Mouse (Mus musculus) kidney, postnatal 10 days (tissue): ENCODE measurements around the gene Clstn1.

Experiments
- DNase-seq: peaks from one replicate; pipeline ENCODE4 v3.0.0; 2021; ENCODE audit warnings: mixed read lengths

Clstn1 gene

GRCm38 (mm10) chr4:149586044-149586782 lies at the start of gene Clstn1:
Gene Clstn1 (plus strand): TSS chr4:149586468.
- DNase-seq: peak; percentile 86

- no peak for DNase-seq
Observed at GRCm38 (mm10) chr4:149539441-149539840, 46.8 kb upstream of the Clstn1 start.

GRCm38 (mm10) chr4:149541935-149542334 lies 44.3 kb upstream of the Clstn1 start:
- DNase-seq: no peak

- no peak for DNase-seq
Observed at GRCm38 (mm10) chr4:149542431-149542830, 43.8 kb upstream of the Clstn1 start.

GRCm38 (mm10) chr4:149542927-149543553 lies 43.2 kb upstream of the Clstn1 start:
- peak; percentile 93 for DNase-seq

- DNase-seq: peak; percentile 65
Observed at GRCm38 (mm10) chr4:149544892-149545291, 41.4 kb upstream of the Clstn1 start.

GRCm38 (mm10) chr4:149546797-149547444 lies 39.3 kb upstream of the Clstn1 start:
- DNase-seq: no peak

GRCm38 (mm10) chr4:149547523-149547922 lies 38.7 kb upstream of the Clstn1 start:
- no peak for DNase-seq

- DNase-seq: peak; percentile 85
Observed at GRCm38 (mm10) chr4:149549221-149549925, 36.9 kb upstream of the Clstn1 start.

- no peak for DNase-seq
Observed at GRCm38 (mm10) chr4:149550866-149551265, 35.4 kb upstream of the Clstn1 start.

GRCm38 (mm10) chr4:149551696-149552095 lies 34.6 kb upstream of the Clstn1 start:
- no peak for DNase-seq

GRCm38 (mm10) chr4:149553834-149554233 lies 32.4 kb upstream of the Clstn1 start:
- DNase-seq: no peak

- no peak for DNase-seq
Observed at GRCm38 (mm10) chr4:149556111-149556510, 30.2 kb upstream of the Clstn1 start.

GRCm38 (mm10) chr4:149557905-149558304 lies 28.4 kb upstream of the Clstn1 start:
- no peak for DNase-seq

GRCm38 (mm10) chr4:149558389-149558788 lies 27.9 kb upstream of the Clstn1 start:
- DNase-seq: no peak

GRCm38 (mm10) chr4:149561392-149561791 lies 24.9 kb upstream of the Clstn1 start:
- no peak for DNase-seq

- peak; percentile 56 for DNase-seq
Observed at GRCm38 (mm10) chr4:149561986-149562904, 24.0 kb upstream of the Clstn1 start.

- DNase-seq: peak; percentile 51
Observed at GRCm38 (mm10) chr4:149562905-149563347, 23.3 kb upstream of the Clstn1 start.

GRCm38 (mm10) chr4:149563941-149564361 lies 22.3 kb upstream of the Clstn1 start:
- DNase-seq: peak; percentile 6

GRCm38 (mm10) chr4:149564452-149565407 lies 21.5 kb upstream of the Clstn1 start:
- DNase-seq: peak; percentile 92
